Mouse (Mus musculus) erythroblast, embryonic 14.5 days (primary cell): ENCODE results near the gene Ybx2. TPM values are rescaled to one million over a fixed set of nuclear protein-coding genes. Genes with fewer than 3 reads are reported as not detected.

Experiments used
- H3K27me3 ChIP-seq: 2 replicates; pipeline ENCODE4 v1.6.1; 2012; ENCODE audit warnings: inconsistent platforms; ENCODE audit not compliant: control insufficient read depth
- H3K36me3 ChIP-seq: 2 replicates; pipeline ENCODE4 v1.6.1; 2012; ENCODE audit warnings: mild to moderate bottlenecking, inconsistent platforms; ENCODE audit not compliant: control insufficient read depth
- H3K4me1 ChIP-seq: 2 replicates; pipeline ENCODE4 v1.6.1; 2012; ENCODE audit warnings: inconsistent platforms; ENCODE audit not compliant: control insufficient read depth
- H3K4me3 ChIP-seq: replicated peaks from 2 replicates; pipeline ENCODE3; 2012; ENCODE audit warnings: moderate library complexity, mild to moderate bottlenecking, inconsistent platforms
- H3K9me3 ChIP-seq: 2 replicates; pipeline ENCODE4 v1.6.1; 2012; ENCODE audit warnings: low read length, inconsistent platforms, mixed read lengths; ENCODE audit not compliant: control insufficient read depth
- GATA1 ChIP-seq: IDR thresholded peaks from 2 replicates; pipeline ENCODE4 v1.6.1; 2012; ENCODE audit warnings: low read length, inconsistent platforms, mixed read lengths
- TAL1 ChIP-seq: IDR thresholded peaks from 3 replicates; pipeline ENCODE4 v1.6.1; 2012; ENCODE audit warnings: low read length, inconsistent platforms, mixed read lengths
- polyA plus RNA-seq: library from polyadenylated mRNA; stranded (reverse); fragments of >175 nt; gene quantifications from 2 replicates; pipeline ENCODE4 v1.2.3, GENCODE M21; 2012

The Ybx2 gene
- polyA plus RNA-seq, 1 experiment = 0.29 TPM

DNA sequence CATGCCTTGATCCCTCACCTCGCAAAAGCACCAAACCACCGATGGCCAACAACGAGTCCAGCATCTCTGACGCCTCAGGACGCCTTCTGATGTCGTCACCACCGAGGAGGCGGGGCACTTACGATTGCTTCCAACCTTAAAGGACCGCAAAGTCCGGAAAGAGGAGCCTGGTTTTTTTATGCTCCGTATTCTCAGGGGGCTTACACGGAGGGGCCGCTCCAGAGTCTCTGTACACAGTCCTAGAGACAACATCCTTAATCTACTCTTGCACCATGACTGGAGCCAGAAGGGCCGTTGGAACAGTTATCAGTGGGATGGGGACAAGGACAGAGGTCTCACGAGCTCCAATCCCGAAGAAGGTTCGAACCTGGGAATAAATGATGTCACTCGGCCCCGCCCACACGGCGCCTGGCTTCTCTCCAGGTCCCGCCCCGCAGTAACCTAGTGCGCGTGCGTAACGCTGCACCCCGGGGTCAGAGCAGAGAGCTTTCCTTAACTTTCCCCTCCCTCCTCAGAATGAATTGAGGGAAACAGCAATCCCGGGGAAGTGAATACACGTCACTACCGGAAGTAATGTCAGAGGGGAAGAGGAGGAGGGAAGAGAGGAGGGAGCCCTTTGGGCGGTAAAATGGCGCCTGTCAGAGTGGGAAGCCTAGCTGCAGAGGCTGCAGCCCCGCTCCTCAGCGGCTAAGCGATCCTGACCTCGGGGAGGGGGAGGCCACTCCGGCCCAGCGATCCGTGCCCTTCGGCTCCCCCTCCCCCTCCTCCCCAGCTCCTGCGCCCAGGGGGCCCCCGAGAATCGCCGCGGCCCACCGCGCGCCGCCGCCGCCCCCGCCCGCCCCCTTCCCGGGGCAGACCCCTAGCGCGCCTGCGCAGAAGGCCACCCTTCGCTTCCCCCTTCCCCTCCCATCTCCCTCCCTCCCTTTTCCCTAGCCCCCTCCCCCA, 44.9 kb downstream of the Ybx2 start:
- no peak for TF ChIP-seq TAL1
- TF ChIP-seq GATA1 = no peak
- Histone ChIP-seq H3K36me3 (peaks cover 61% of the 10 kb centered on the region), H3K4me1 (peaks cover 52% of the 10 kb centered on the region), H3K27me3 (no peaks in the 10 kb centered on the region), H3K9me3 (no peaks in the 10 kb centered on the region), H3K4me3 (peak overlapping the region; percentile 94)

DNA sequence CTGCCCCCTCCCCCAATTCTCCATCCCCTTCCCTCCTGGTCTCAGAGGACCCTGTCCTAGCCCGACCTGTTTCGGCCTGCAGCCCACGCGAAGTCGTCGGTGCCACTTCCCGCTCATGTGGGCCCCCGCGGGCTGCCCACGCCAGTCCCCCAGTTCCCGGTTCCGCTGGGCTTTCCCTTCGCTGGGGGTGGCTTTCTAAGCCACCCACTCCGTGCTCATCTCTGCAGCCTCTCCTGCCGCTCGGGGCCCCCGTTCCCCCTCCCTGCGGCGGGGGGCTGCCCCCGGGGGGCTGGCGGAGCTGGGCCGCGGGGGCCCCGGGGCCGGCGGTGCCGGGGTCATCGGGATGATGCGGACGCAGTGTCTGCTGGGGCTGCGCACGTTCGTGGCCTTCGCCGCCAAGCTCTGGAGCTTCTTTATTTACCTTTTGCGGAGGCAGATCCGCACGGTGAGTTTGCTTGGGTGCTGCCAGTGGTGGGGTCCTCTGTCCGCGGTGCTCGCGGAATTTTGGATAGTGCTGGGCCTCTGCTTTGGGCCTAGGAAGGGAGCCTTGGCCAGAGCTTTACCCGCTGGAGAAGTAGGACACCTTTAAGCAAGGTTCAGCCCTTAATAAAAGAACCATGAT, 45.7 kb downstream of the Ybx2 start, which contains the start of gene Ctdnep1:
TSS of gene Ctdnep1 (plus strand) at position 16 of the 622 bp plus-strand sequence.
- peaks cover 59% of the 10 kb centered on the region for H3K36me3 ChIP-seq

DNA sequence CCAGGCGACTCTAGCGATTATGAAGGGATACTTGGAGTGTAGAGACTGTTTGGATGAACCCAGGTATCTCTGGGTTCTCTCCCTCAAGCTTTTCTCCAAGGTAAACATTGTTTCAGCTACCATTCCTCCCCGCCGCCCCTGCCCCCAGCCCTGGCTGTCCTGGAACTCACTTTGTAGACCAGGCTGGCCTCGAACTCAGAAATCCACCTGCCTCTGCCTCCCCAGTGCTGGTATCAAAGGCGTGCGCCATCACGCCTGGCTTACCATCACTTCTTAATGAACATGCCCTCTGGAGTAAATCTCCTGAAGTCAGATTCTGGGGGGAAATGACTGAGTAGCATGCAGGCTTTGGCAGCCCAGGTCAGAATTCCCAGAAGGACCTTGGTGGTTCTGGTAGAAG, 46.6 kb downstream of the Ybx2 start, which contains the start of gene Elp5:
TSS of gene Elp5 (minus strand) at position 293 of the 400 bp plus-strand sequence.
- Histone ChIP-seq H3K9me3 (no peaks in the 10 kb centered on the region), H3K4me3 (peak within 1 kb of the TSS; percentile 94), H3K27me3 (no peaks in the 10 kb centered on the region), H3K4me1 (peaks cover 54% of the 10 kb centered on the region), H3K36me3 (peaks cover 60% of the 10 kb centered on the region)
- no peak for TF ChIP-seq GATA1
- no peak for TF ChIP-seq TAL1

More for the DNA sequence above, 45.7 kb downstream of the Ybx2 start, which contains the start of gene Ctdnep1:
- Histone ChIP-seq H3K9me3 (no peaks in the 10 kb centered on the region), H3K27me3 (no peaks in the 10 kb centered on the region), H3K4me3 (peak within 1 kb of the TSS; percentile 94), H3K4me1 (peaks cover 53% of the 10 kb centered on the region)
- TF ChIP-seq GATA1 (no peak), TAL1 (no peak)

DNA sequence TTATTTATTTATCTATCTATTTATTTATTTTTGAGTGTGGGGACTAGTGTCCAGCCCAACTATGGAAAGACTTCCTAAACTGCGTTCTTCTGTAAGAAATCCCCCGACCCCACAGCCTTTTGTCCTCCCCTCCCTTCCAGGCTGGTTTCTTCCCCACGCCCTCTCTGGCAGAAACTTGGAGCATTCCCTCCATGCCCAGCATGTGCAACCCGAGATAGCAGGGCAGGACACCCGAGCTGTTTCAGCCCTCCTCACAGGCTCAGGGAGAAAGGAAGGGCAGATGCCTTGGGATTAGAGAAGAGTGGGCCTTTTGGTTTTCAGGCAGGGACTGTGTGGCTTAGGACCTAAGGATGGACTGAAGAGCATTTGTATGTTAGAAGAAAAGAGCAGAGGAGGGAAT, 47.3 kb downstream of the Ybx2 start:
- peak overlapping the region; percentile 21 for H3K4me3 ChIP-seq
- no peaks in the 10 kb centered on the region for H3K9me3 ChIP-seq
- H3K4me1 ChIP-seq = peaks cover 54% of the 10 kb centered on the region
- H3K27me3 ChIP-seq = no peaks in the 10 kb centered on the region
- H3K36me3 ChIP-seq = peaks cover 62% of the 10 kb centered on the region
- TF ChIP-seq GATA1 (no peak), TAL1 (no peak)

DNA sequence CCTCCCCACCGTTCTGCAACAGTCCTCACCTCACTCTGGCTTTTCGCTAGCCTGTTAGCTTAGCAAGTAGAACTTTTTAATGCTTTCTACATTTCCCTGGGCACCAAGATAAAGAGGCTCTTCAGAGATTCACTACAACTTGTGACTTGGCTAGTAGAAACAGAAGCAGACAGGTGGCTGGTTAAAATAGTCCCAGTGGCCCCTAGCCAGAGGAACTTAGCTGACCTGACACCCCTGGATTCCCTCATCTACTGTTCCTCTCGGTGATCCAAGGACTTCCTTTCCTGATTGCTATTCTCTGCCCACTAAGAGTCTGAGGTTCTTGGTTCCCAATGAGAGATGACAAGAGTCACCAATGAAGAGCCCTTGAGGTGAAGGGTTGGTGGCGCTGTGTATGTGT, 47.8 kb downstream of the Ybx2 start:
- Histone ChIP-seq H3K4me3 (peak overlapping the region; percentile 21), H3K27me3 (no peaks in the 10 kb centered on the region), H3K36me3 (peaks cover 62% of the 10 kb centered on the region), H3K4me1 (peaks cover 54% of the 10 kb centered on the region), H3K9me3 (no peaks in the 10 kb centered on the region)
- TF ChIP-seq GATA1 (no peak), TAL1 (no peak)

DNA sequence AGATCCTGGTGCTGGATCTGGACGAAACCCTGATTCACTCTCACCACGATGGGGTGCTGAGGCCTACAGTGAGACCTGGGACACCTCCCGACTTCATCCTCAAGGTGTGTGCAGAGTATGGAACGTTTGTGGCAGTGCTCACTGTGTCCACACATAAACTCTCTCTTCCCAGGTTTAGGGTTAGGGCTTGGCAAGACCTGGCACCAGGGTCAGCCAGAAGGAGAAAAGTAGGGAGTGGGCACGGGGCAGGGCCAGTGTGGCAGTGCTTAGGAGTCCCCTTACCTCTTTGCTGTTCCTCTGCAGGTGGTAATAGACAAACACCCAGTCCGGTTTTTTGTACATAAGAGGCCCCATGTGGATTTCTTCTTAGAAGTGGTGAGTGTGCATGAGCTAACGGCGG, 48.8 kb downstream of the Ybx2 start:
- Histone ChIP-seq H3K4me3 (no peak overlapping the region), H3K27me3 (no peaks in the 10 kb centered on the region), H3K4me1 (peaks cover 45% of the 10 kb centered on the region), H3K9me3 (no peaks in the 10 kb centered on the region), H3K36me3 (peaks cover 68% of the 10 kb centered on the region)
- TF ChIP-seq GATA1 = no peak
- no peak for TF ChIP-seq TAL1

DNA sequence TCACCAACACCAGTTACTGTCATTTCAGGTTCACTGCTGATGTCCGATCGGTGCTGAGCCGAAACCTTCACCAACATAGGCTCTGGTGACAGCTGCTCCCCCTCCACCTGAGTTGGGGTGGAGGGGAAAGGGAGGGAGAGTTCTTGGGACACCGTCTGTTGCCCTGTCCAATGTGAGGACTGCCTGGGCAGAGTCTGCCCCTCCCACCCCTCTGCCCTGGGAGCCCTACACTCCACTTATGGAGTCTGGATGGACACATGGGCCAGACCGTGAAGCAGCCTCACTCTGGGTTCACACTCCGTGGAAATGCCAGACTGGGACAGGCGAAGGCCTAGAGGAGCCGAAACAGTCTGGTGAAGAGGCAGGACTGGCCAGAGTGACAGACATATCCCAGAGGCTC, 54.4 kb downstream of the Ybx2 start:
- Histone ChIP-seq H3K4me1 (peaks cover 40% of the 10 kb centered on the region), H3K36me3 (peaks cover 77% of the 10 kb centered on the region), H3K27me3 (no peaks in the 10 kb centered on the region), H3K9me3 (no peaks in the 10 kb centered on the region), H3K4me3 (no peak overlapping the region)
- TF ChIP-seq TAL1 (no peak), GATA1 (no peak)

Other genes starting within 250 kb of the Ybx2 start
- 0.02 TPM in 1 of 2 replicates, not detected in the other for gene Tnfsf12, start 239.9 kb upstream of the Ybx2 start, polyA plus RNA-seq
- gene Tnfsfm13, start 239.7 kb upstream of the Ybx2 start, polyA plus RNA-seq = not detected in 2 replicates
- gene Polr2a, start 177.2 kb upstream of the Ybx2 start, polyA plus RNA-seq = 14.2 and 14.3 TPM in 2 replicates
- gene Slc35g3, start 173.8 kb upstream of the Ybx2 start, polyA plus RNA-seq = not detected in 2 replicates
- 0.07 and 0.33 TPM in 2 replicates for gene Zbtb4, start 169.9 kb upstream of the Ybx2 start, polyA plus RNA-seq
- gene Chrnb1, start 139.9 kb upstream of the Ybx2 start, polyA plus RNA-seq = not detected in 2 replicates
- 0.01 TPM in 1 of 2 replicates, not detected in the other for gene Fgf11, start 133.9 kb upstream of the Ybx2 start, polyA plus RNA-seq
- 0.05 TPM in 1 of 2 replicates, not detected in the other for gene Tmem102, start 130.2 kb upstream of the Ybx2 start, polyA plus RNA-seq
- not detected in 2 replicates for gene Gm39566, start 120.5 kb upstream of the Ybx2 start, polyA plus RNA-seq
- gene Spem2, start 117.3 kb upstream of the Ybx2 start, polyA plus RNA-seq = not detected in 2 replicates
- not detected in 2 replicates for gene Spem1, start 113.6 kb upstream of the Ybx2 start, polyA plus RNA-seq
- gene Nlgn2, start 98.0 kb upstream of the Ybx2 start, polyA plus RNA-seq = 0.13 and 0.16 TPM in 2 replicates
- 204 and 212 TPM in 2 replicates for gene Tmem256, start 97.3 kb upstream of the Ybx2 start, polyA plus RNA-seq
- 3.6 and 4.4 TPM in 2 replicates for gene Plscr3, start 89.4 kb upstream of the Ybx2 start, polyA plus RNA-seq
- 0.94 and 1.1 TPM in 2 replicates for gene Tnk1, start 77.1 kb upstream of the Ybx2 start, polyA plus RNA-seq
- gene Tmem95, start 57.8 kb upstream of the Ybx2 start, polyA plus RNA-seq = not detected in 2 replicates
- 0.02 and 0.08 TPM in 2 replicates for gene Kctd11, start 54.4 kb upstream of the Ybx2 start, polyA plus RNA-seq
- 0.23 and 0.37 TPM in 2 replicates for gene Acap1, start 40.3 kb upstream of the Ybx2 start, polyA plus RNA-seq
- 0.14 and 0.18 TPM in 2 replicates for gene 2810408A11Rik, start 34.8 kb upstream of the Ybx2 start, polyA plus RNA-seq
- gene Neurl4, start 34.7 kb upstream of the Ybx2 start, polyA plus RNA-seq = 5.0 and 5.1 TPM in 2 replicates
- gene Gps2, start 21.9 kb upstream of the Ybx2 start, polyA plus RNA-seq = 90.4 and 109 TPM in 2 replicates
- gene Eif5a, start 13.8 kb upstream of the Ybx2 start, polyA plus RNA-seq = 295 and 310 TPM in 2 replicates
- gene Slc2a4, start 12.4 kb downstream of the Ybx2 start, polyA plus RNA-seq = 6.0 and 7.7 TPM in 2 replicates
- not detected in 2 replicates for gene Cldn7, start 29.0 kb downstream of the Ybx2 start, polyA plus RNA-seq
- 23.2 and 28.5 TPM in 2 replicates for gene Ctdnep1, start 45.4 kb downstream of the Ybx2 start, polyA plus RNA-seq
- gene Elp5, start 46.7 kb downstream of the Ybx2 start, polyA plus RNA-seq = 1.5 and 1.9 TPM in 2 replicates
- 50.2 and 55.8 TPM in 2 replicates for gene Gabarap, start 55.3 kb downstream of the Ybx2 start, polyA plus RNA-seq
- gene Phf23, start 60.0 kb downstream of the Ybx2 start, polyA plus RNA-seq = 4.5 and 5.5 TPM in 2 replicates
- gene Dvl2, start 64.8 kb downstream of the Ybx2 start, polyA plus RNA-seq = 0.48 and 0.76 TPM in 2 replicates
- 2.9 and 3.2 TPM in 2 replicates for gene Acadvl, start 79.6 kb downstream of the Ybx2 start, polyA plus RNA-seq
- gene Dlg4, start 81.1 kb downstream of the Ybx2 start, polyA plus RNA-seq = 0.10 and 0.19 TPM in 2 replicates
- not detected in 2 replicates for gene Asgr1, start 118.3 kb downstream of the Ybx2 start, polyA plus RNA-seq
- gene Asgr2, start 156.8 kb downstream of the Ybx2 start, polyA plus RNA-seq = 0.05 TPM in 1 of 2 replicates, not detected in the other
- gene Mgl2, start 194.5 kb downstream of the Ybx2 start, polyA plus RNA-seq = 0.02 TPM in 1 of 2 replicates, not detected in the other
- gene Clec10a, start 220.4 kb downstream of the Ybx2 start, polyA plus RNA-seq = not detected in 2 replicates